Mouse (Mus musculus) neutrophil, adult 5-6 weeks (primary cell): ENCODE data around the gene Gchfr. TPM values are rescaled to one million over a fixed set of nuclear protein-coding genes. Genes with fewer than 3 reads are reported as not detected.

Source experiments
- ATAC-seq: fragments of 151-379, 151-347 bp; 2 replicates; pipeline ENCODE4 v1.8.0; 2017; ENCODE audit warnings: mild to moderate bottlenecking, moderate TSS enrichment; ENCODE audit not compliant: insufficient number of reproducible peaks, poor library complexity, low FRiP score, severe bottlenecking; ENCODE audit errors: extremely low read depth
- total RNA-seq: library from RNA; stranded (forward); fragments of 200-1000 nt; gene quantifications from 2 replicates; pipeline ENCODE4 v1.2.3, GENCODE M21; 2017

The Gchfr gene
- total RNA-seq, 1 experiment from 2014 or later: 0.70 TPM

- peak; percentile 99 for ATAC-seq
These were observed 41.0 kb downstream of the Gchfr start, which contains the start of the genes Zfyve19 and Dnajc17 for GRCm38 (mm10) chr2:119208344-119209175. Gene Zfyve19, plus strand, starts transcription at chr2:119208617. Gene Dnajc17, minus strand, starts transcription at chr2:119208795.

GRCm38 (mm10) chr2:119209176-119209507 lies 41.6 kb downstream of the Gchfr start:
- no peak for ATAC-seq

Other genes with a start within 250 kb of the Gchfr start
- gene Chst14, start 241.3 kb upstream of the Gchfr start, total RNA-seq: 0.81 and 2.2 TPM in 2 replicates
- gene Ccdc32, start 138.4 kb upstream of the Gchfr start, total RNA-seq: 9.0 and 10.9 TPM in 2 replicates
- gene Rpusd2, start 133.0 kb upstream of the Gchfr start, total RNA-seq: 5.9 and 7.4 TPM in 2 replicates
- 4.3 and 4.7 TPM in 2 replicates for gene Knl1, start 120.7 kb upstream of the Gchfr start, total RNA-seq
- 1.4 and 4.2 TPM in 2 replicates for gene Rad51, start 55.0 kb upstream of the Gchfr start, total RNA-seq
- gene Rmdn3, start 10.7 kb upstream of the Gchfr start, total RNA-seq: 19.0 and 21.6 TPM in 2 replicates
- 0.98 and 1.0 TPM in 2 replicates for gene Gm14137, start 6.7 kb downstream of the Gchfr start, total RNA-seq
- 41.5 and 46.1 TPM in 2 replicates for gene Zfyve19, start 40.8 kb downstream of the Gchfr start, total RNA-seq
- 33.6 and 37.8 TPM in 2 replicates for gene Dnajc17, start 41.0 kb downstream of the Gchfr start, total RNA-seq
- gene Ppp1r14d, start 62.1 kb downstream of the Gchfr start, total RNA-seq: not detected in 2 replicates
- gene Spint1, start 69.6 kb downstream of the Gchfr start, total RNA-seq: not detected in 2 replicates
- gene Rhov, start 103.5 kb downstream of the Gchfr start, total RNA-seq: 2.7 and 3.1 TPM in 2 replicates
- gene Vps18, start 121.0 kb downstream of the Gchfr start, total RNA-seq: 21.4 and 21.6 TPM in 2 replicates
- gene Dll4, start 158.0 kb downstream of the Gchfr start, total RNA-seq: not detected in 2 replicates
- gene Chac1, start 183.5 kb downstream of the Gchfr start, total RNA-seq: 18.5 and 18.9 TPM in 2 replicates